Mouse (Mus musculus) testis, adult 10 weeks (tissue): ENCODE measurements around the gene Capn1. TPM values are rescaled to one million over a fixed set of nuclear protein-coding genes. Genes with fewer than 3 reads are reported as not detected.

Source experiments
- polyA plus RNA-seq: library from polyadenylated mRNA; stranded (reverse); fragments of 350-450 nt; fragmentation: Illumina TruSeq; extraction: RNeasy Lipid Tissue Mini Kit (QIAGEN cat#74804); gene quantifications from one replicate; pipeline ENCODE4 v1.2.3, GENCODE M21; 2014; ENCODE audit warnings: low read depth, low replicate concordance

The Capn1 gene
- 0.24 TPM for polyA plus RNA-seq

DNA sequence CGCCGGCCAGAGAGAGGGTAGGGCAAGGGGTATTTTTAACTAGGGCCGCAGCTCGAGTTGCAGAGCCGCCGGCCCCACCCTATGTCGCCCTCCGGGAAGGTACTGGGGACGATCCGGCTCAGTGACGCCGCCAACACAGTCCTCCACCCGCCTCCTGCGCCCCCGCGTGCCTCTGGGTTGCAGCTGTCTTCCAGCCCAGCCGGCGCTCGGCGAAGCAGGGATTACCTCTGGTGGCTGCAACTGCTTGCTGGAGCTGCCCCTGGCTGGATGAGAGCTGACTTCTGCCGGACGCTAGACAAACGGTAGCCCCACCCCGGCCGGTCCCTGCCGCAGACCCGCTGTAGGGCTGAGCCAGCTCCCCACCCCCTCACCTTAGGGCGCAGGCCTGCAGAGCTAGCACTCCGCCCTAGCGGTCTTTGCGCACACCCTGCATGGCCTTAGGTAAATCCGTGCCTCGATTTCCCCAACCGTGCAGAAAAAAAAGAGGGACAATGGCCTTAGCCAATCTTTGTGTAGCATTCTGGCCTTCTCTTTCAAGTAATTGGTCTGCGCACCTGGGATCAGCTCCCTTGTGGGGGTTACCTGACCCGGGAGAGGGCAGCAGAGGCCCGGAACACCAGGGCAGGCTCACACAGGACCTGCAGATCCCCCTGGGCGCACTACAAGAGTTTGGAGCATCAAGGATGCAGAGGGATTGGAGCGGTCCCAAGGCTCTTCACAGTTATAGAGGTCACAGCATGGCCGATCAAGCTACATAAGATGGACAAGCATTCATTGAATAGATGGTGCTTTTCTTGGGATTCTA, at the start of gene Capn1:
TSS of gene Capn1 (minus strand) at position 387 of the 805 bp plus-strand sequence.

DNA sequence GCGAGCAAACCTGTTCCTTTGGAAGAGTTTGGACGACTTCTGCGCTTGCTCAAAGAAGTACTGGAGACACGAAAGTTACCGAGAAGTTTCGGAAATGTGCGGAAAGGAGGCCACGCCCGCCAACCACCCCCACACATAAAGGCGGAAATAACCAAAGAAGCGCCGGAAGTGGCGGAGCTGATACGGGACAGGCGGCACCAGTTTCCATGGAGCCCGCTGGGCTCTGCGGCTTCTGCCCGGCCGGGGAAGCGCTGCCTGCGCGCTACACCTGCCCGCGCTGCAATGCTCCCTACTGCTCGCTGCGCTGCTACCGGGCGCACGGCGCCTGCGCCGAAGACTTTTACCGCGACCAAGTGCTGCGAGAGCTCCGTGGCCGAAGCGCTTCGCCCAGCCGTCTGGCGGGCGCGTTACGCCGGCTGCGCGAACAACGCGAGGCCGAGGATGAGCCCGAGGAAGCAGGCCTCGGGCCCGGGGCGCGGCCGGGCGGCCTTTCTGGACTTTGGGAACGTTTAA, 45.4 kb upstream of the Capn1 start, which contains the start of gene Znhit2:
TSS of gene Znhit2 (plus strand) at position 172 of the 513 bp plus-strand sequence.

DNA sequence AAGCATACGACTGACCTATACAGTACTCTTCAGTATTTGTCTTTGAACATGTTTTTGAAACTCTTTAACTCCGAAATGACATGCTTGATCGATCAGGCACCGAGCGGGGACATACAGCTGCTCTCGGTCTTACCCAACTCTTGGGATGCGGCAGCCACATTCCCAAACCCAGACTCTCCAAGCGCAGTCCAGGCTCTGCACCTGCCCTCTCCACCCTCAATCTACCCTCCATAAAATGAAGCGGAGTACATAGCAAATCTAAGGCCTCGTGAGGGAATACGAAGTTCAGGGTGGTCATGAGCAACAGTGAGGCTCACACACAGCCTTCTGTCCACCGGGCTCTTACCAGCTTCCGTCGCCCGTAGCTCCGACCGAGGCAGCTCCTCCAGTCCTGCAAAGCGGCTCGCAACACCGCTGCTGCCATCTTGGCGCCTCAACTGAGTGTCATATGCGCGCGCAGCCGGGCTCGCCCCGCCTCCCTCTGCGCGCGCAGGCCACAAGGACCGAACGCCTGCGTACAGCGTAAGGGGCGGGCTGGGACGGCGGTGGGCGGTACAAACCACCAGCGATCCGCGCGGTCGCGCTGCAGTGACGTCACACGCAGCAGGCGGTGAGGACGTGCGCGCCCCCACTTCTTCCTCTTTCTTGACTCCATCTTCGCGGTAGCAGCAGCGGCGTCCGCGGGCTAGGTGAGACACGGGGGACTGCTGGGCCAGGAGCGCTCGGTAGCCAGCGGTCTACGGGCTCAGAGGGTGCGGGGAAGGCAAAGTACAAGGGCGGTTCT, 41.8 kb upstream of the Capn1 start, which contains the start of the genes Mrpl49 and Fau:
TSS of gene Mrpl49 (minus strand) at position 473 of the 784 bp plus-strand sequence.
TSS of gene Fau (plus strand) at position 532 of the 784 bp plus-strand sequence.

DNA sequence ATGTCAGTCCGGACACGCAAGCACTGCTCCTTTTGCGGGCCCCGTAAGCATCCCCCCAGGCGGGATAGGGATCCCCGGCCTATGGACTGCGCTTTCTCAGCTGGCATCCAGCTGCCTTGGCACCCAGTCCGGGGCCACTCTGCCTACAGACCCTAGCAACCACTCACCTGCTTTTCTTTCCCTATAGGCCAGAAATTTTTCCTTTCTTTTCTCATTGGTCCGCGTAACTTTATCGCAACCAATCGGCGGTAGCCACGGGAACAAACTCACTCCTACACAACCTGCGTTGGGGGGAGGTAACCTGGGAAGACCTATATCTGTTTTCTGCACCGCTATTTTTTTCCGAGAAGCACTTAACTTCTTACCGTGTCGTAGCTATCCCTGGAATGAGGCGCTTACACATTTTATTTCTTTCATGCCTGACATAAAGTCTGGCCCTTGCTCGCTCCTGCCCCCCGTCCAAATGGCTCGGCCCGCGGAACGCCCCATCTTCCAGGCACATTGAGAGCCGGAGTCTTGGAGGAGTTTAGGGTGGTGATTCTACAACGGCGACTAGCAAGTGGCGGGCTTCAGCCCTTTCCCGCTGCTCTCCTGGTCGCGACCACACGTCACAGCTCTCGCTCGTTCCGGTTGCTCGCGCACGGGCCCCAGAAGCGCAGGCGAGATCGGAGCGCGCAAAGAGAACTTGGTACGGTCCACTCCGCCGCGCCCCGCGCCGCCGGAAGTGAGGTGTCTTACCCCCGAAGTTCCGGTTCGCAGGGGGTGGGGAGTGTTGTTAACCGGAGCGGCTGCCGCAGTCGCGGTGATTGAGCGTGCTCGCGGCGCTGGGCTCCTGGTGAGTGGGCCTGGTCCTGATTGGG, 30.8 kb upstream of the Capn1 start, which contains the start of gene Syvn1:
TSS of gene Syvn1 (plus strand) at position 283 of the 860 bp plus-strand sequence.

DNA sequence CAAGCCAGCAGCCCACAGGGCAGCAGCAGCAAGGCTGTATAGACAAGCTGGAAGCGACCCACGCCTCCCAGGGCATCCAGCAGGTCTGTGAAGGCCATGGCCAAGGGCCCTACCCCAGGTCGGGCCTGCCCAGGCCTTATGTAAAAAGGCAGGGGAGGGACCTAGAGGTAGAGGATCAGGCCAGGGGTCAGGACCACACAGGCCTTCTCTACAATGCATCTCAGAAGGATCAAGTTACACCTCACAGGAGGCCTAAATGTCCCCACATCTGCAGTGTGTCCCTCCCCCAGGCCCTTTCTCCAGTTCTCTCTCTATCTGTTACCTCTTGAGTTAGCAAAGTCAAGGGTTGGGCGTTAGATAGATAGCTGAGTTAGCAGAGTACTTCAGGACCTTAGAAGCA, 29.7 kb downstream of the Capn1 start, which contains the start of gene Slc22a20:
TSS of gene Slc22a20 (minus strand) at position 101 of the 400 bp plus-strand sequence.

DNA sequence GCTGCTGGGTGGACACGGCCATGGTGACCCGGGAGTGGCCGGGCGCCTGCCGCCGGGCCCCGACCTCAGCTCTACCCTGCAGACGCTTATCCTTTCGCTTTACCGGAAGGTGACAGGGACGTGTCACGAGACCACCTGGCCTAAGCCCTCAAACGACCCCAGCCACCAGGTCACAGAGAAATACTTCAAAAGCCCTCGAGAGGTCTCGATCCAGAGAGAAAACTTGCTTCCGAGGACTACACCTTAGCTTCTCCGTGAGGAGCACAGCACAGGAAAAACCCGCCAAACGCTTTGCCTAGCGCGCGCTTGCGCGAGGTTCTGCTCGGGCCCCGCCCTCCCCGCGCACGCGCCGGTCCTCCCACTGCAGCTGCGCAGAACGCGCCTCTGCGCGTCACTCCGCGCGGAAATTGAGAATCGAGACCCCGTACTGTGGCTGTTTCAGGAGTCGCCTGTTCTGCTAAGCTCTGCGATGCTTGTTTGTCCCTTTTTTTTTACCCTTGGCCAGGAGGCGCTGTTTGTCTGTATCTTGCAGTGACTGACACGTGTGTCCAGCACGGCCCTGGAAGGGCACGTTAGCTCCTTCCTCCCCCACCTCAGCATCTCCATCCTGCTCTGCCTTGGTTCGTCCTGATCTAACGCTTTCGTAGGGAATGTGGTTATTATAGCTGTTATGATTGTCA, 51.7 kb downstream of the Capn1 start, which contains the start of gene Pola2:
TSS of gene Pola2 (minus strand) at position 320 of the 680 bp plus-strand sequence.

Other genes starting within 250 kb of the Capn1 start
- gene Scyl1, start 244.5 kb downstream of the Capn1 start, polyA plus RNA-seq, result 0.52 TPM
- gene Frmd8, start 140.6 kb downstream of the Capn1 start, polyA plus RNA-seq, result 3.8 TPM
- 2.8 TPM for gene Slc25a45, start 138.1 kb downstream of the Capn1 start, polyA plus RNA-seq
- gene Tigd3, start 121.7 kb downstream of the Capn1 start, polyA plus RNA-seq, result 0.38 TPM
- 9.0 TPM for gene Dpf2, start 102.9 kb downstream of the Capn1 start, polyA plus RNA-seq
- 0.11 TPM for gene Cdc42ep2, start 91.1 kb downstream of the Capn1 start, polyA plus RNA-seq
- 7.6 TPM for gene Pola2, start 51.7 kb downstream of the Capn1 start, polyA plus RNA-seq
- gene Slc22a20, start 29.8 kb downstream of the Capn1 start, polyA plus RNA-seq, result not detected
- gene Syvn1, start 30.7 kb upstream of the Capn1 start, polyA plus RNA-seq, result 1.3 TPM
- 9.4 TPM for gene Mrpl49, start 41.9 kb upstream of the Capn1 start, polyA plus RNA-seq
- 25.7 TPM for gene Fau, start 41.9 kb upstream of the Capn1 start, polyA plus RNA-seq
- 0.66 TPM for gene Znhit2, start 45.3 kb upstream of the Capn1 start, polyA plus RNA-seq
- 1.6 TPM for gene Tm7sf2, start 52.5 kb upstream of the Capn1 start, polyA plus RNA-seq
- 8.3 TPM for gene Vps51, start 61.3 kb upstream of the Capn1 start, polyA plus RNA-seq
- 14.1 TPM for gene Tmem262, start 64.1 kb upstream of the Capn1 start, polyA plus RNA-seq
- not detected for gene Gm28374, start 66.4 kb upstream of the Capn1 start, polyA plus RNA-seq
- 1.3 TPM for gene Zfpl1, start 69.1 kb upstream of the Capn1 start, polyA plus RNA-seq
- gene Cdca5, start 69.1 kb upstream of the Capn1 start, polyA plus RNA-seq, result 10.9 TPM
- gene AC131692.1, start 78.5 kb upstream of the Capn1 start, polyA plus RNA-seq, result 56.3 TPM
- 0.13 TPM for gene Naaladl1, start 89.9 kb upstream of the Capn1 start, polyA plus RNA-seq
- gene Sac3d1, start 102.8 kb upstream of the Capn1 start, polyA plus RNA-seq, result 1.2 TPM
- 2.1 TPM for gene Snx15, start 112.4 kb upstream of the Capn1 start, polyA plus RNA-seq
- not detected for gene Batf2, start 125.1 kb upstream of the Capn1 start, polyA plus RNA-seq
- 2.2 TPM for gene Arl2, start 125.7 kb upstream of the Capn1 start, polyA plus RNA-seq
- gene Majin, start 168.5 kb upstream of the Capn1 start, polyA plus RNA-seq, result 7.0 TPM
- not detected for gene Gpha2, start 210.5 kb upstream of the Capn1 start, polyA plus RNA-seq
- 0.45 TPM for gene Ppp2r5b, start 220.0 kb upstream of the Capn1 start, polyA plus RNA-seq
- 0.41 TPM for gene Atg2a, start 225.8 kb upstream of the Capn1 start, polyA plus RNA-seq